In the genomic region with DNA sequence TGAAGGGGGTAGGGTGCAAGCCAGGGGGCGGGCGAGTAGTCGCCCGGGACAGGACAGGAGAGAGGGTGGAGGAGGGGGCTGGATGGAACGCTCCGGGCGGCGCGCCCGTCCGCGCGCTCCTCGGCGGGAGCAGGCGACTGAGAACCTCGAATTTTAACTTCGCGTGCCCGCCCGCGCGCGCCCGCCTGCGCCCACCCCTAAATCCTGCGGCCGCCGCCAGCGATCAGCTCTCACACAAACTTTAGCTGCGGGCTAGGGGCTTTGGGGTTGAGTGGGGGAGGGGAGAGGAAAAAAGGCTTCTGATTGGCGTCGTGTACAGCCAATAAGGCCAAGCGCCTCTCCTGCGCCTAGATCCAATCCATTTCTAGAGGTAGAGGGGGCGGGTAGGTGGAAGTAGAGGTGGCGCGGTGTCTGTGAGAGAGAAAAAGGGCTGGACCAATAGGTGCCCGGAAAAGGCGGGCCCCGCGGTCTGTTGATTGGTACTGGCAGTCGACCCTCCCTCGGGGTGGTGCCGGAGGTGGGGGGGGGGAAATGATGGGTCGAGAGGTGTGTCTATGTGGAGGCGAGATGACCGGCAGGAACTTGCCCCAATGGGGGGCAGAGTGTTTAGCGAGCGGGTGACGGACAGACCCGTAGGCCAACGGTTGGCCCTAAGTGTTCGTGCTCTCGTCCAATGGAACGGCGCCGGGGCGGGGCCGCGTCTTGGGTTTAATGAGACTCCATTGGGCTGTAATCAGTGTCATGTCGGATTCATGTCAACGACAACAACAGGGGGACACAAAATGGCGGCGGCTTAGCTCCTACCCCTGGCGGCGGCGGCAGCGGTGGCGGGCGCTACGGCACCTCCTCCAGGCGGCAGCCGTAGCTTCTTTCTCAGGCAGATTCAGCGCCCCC, we compare ENCODE assay signal across 7 mouse cellular contexts. TPM values are rescaled to one million over a fixed set of nuclear protein-coding genes. Genes with fewer than 3 reads are reported as not detected.
DNase-seq lines count a peak whose midpoint lies in the region; ATAC-seq lines count a peak whose summit lies in the region.

No protein-coding gene starts in this region.

- no peaks in the 10 kb centered on the region for H3K9me3 ChIP-seq in intestine, embryonic 16.5 days (ENCODE audit: control insufficient read depth, low read length)
- H3K9me3 ChIP-seq in midbrain, embryonic 11.5 days (ENCODE audit: control insufficient read depth, low read length) = no peaks in the 10 kb centered on the region

- no peaks in the 10 kb centered on the region for H3K36me3 ChIP-seq in intestine, embryonic 16.5 days (ENCODE audit: control insufficient read depth, insufficient read depth, low read length)
- no peaks in the 10 kb centered on the region for H3K36me3 ChIP-seq in midbrain, embryonic 11.5 days (ENCODE audit: control insufficient read depth, insufficient read depth, low read length)

- no peaks in the 10 kb centered on the region for H3K27me3 ChIP-seq in intestine, embryonic 16.5 days (replicated peaks; ENCODE audit: control insufficient read depth, insufficient read depth, low read length)
- no peaks in the 10 kb centered on the region for H3K27me3 ChIP-seq in midbrain, embryonic 11.5 days (ENCODE audit: control insufficient read depth, insufficient read depth, low read length)

- peak overlapping the region; percentile 96 for H3K9ac ChIP-seq in intestine, embryonic 16.5 days (ENCODE audit: low read depth, low read length)
- peak overlapping the region; percentile 84 for H3K9ac ChIP-seq in midbrain, embryonic 11.5 days (ENCODE audit: low read length)

- DNase-seq in adrenal gland, adult 8-10 months = peak; percentile 100
- DNase-seq in embryo, embryonic 9.5 days (ENCODE audit: extremely low spot score) = peak; percentile 100
- peak; percentile 99 to 100 for DNase-seq in gastrocnemius, postnatal 4 days (ENCODE audit: low spot score in 2 of 2)
- peak; percentile 99 to 100 for DNase-seq in left cerebral cortex, postnatal 36 days (ENCODE audit: low spot score in 2 of 2)
- DNase-seq in midbrain, embryonic 11.5 days (ENCODE audit: low spot score, missing footprints) = peak; percentile 100
- peak; percentile 100 for DNase-seq in skeletal muscle tissue, adult 2 months (ENCODE audit: low read depth, low spot score)

- intact Hi-C loops in left cerebral cortex, postnatal 36 days (cut with DNase I) = loop anchor here (5.0 kb wide), 4 partner anchors 107 to 363 kb away; no protein-coding TSS in a partner anchor

- peaks cover 29% of the 10 kb centered on the region for H3K4me1 ChIP-seq in intestine, embryonic 16.5 days (ENCODE audit: control insufficient read depth, insufficient read depth, low read length)
- peaks cover 17% of the 10 kb centered on the region for H3K4me1 ChIP-seq in midbrain, embryonic 11.5 days (ENCODE audit: control insufficient read depth, insufficient read depth, low read length)

- peak; percentile 95 for ATAC-seq in intestine, embryonic 16.5 days
- ATAC-seq in midbrain, embryonic 11.5 days (ENCODE audit: low FRiP score) = peak; percentile 95

- peak overlapping the region; percentile 89 for H3K4me3 ChIP-seq in intestine, embryonic 16.5 days (ENCODE audit: low read length)
- peak overlapping the region; percentile 51 for H3K4me3 ChIP-seq in midbrain, embryonic 11.5 days (ENCODE audit: low read depth, low read length)

- H3K27ac ChIP-seq in intestine, embryonic 16.5 days (ENCODE audit: low read length) = peak overlapping the region; percentile 99
- peak overlapping the region; percentile 99 for H3K27ac ChIP-seq in midbrain, embryonic 11.5 days (ENCODE audit: low read depth, low read length)

- H3K4me2 ChIP-seq in intestine, embryonic 16.5 days (ENCODE audit: low read depth, low read length) = peak overlapping the region; percentile 95
- H3K4me2 ChIP-seq in midbrain, embryonic 11.5 days = peak overlapping the region; percentile 90

- under 1% methylated on average over 75 of the region's 75 CpGs for WGBS in intestine, embryonic 16.5 days
- WGBS in midbrain, embryonic 11.5 days = under 1% methylated on average over 64 of the region's 75 CpGs

RNA-seq across cellular contexts. Expression of a gene that starts 19.2 kb away (rescaled TPM):
- 10 to 100 TPM; 45.4 to 64.1 (median 52.1) TPM for total RNA-seq in adrenal gland, adult 8-10 months (2022)
- total RNA-seq in gastrocnemius, postnatal 4 days (2021) = 10 to 100 TPM; 40.7 to 42.3 TPM
- 7.1 and 8.0 TPM in 2 replicates for polyA plus RNA-seq in intestine, embryonic 16.5 days (2015; fragmentation: Nextera tagmentation; extraction: Ambion mirVana)
- 100 to 1,000 TPM; 107 to 111 TPM for total RNA-seq in left cerebral cortex, postnatal 36 days (2021)
- polyA plus RNA-seq in midbrain, embryonic 11.5 days (2014; fragmentation: Nextera tagmentation; extraction: Ambion mirVana) = 13.5 and 16.3 TPM in 2 replicates

Comparison
In these comparisons a context has a peak if more than half of its experiments do, and no peak if none do; other contexts are left out.
1. Peak in every context shown above with its lines: DNase-seq, ATAC-seq, H3K4me3 ChIP-seq and H3K27ac ChIP-seq.